Mouse (Mus musculus) midbrain, embryonic 10.5 days (tissue): Measurements from ENCODE around the gene Gm28036. TPM values are rescaled to one million over a fixed set of nuclear protein-coding genes. Genes with fewer than 3 reads are reported as not detected.

ENCODE experiments used
- polyA plus RNA-seq: library from polyadenylated mRNA; unstranded; fragments of >200 nt; fragmentation: Nextera tagmentation; extraction: Ambion mirVana; gene quantifications from 2 replicates; pipeline ENCODE4 v1.2.1, GENCODE M21; 2016

Gm28036 gene
- polyA plus RNA-seq, 1 experiment from 2014 or later: 19.1 TPM

Other genes with a start within 250 kb of the Gm28036 start
- gene Uqcc1, start 196.8 kb downstream of the Gm28036 start, polyA plus RNA-seq: 81.9 and 86.3 TPM in 2 replicates
- gene Gm15557, start 186.4 kb downstream of the Gm28036 start, polyA plus RNA-seq: 0.10 TPM in 1 of 2 replicates, not detected in the other
- 0.07 TPM in 2 replicates for gene Gdf5, start 181.7 kb downstream of the Gm28036 start, polyA plus RNA-seq
- 24.1 and 24.3 TPM in 2 replicates for gene Cep250, start 170.6 kb downstream of the Gm28036 start, polyA plus RNA-seq
- gene 6430550D23Rik, start 119.1 kb downstream of the Gm28036 start, polyA plus RNA-seq: 1.2 and 2.3 TPM in 2 replicates
- 211 and 239 TPM in 2 replicates for gene Ergic3, start 119.0 kb downstream of the Gm28036 start, polyA plus RNA-seq
- gene Fer1l4, start 74.1 kb downstream of the Gm28036 start, polyA plus RNA-seq: 0.04 and 0.16 TPM in 2 replicates
- gene Spag4, start 61.9 kb downstream of the Gm28036 start, polyA plus RNA-seq: 6.1 and 6.5 TPM in 2 replicates
- gene Cpne1, start 15.1 kb downstream of the Gm28036 start, polyA plus RNA-seq: 58.9 and 67.0 TPM in 2 replicates
- 43.9 and 47.2 TPM in 2 replicates for gene Rbm12, start 15.1 kb downstream of the Gm28036 start, polyA plus RNA-seq
- gene Romo1, start 16.9 kb upstream of the Gm28036 start, polyA plus RNA-seq: 426 and 441 TPM in 2 replicates
- 46.0 and 46.7 TPM in 2 replicates for gene Nfs1, start 17.1 kb upstream of the Gm28036 start, polyA plus RNA-seq
- 584 and 587 TPM in 2 replicates for gene Rbm39, start 53.1 kb upstream of the Gm28036 start, polyA plus RNA-seq
- 75.5 and 82.8 TPM in 2 replicates for gene Phf20, start 69.4 kb upstream of the Gm28036 start, polyA plus RNA-seq
- gene Cnbd2, start 185.2 kb upstream of the Gm28036 start, polyA plus RNA-seq: 3.1 and 3.4 TPM in 2 replicates
- gene Scand1, start 185.6 kb upstream of the Gm28036 start, polyA plus RNA-seq: 64.7 and 70.3 TPM in 2 replicates